Mouse (Mus musculus): ENCODE data around the gene Ndufaf7.

GRCm38 (mm10) chr17:78991549-78991948 is 54.6 kb downstream of the Ndufaf7 start:
- no peak for TF ChIP-seq GATA1 (IDR thresholded peaks at IDR 0.05; ENCODE audit: borderline replicate concordance, low read length)
- TF ChIP-seq CTCF (IDR thresholded peaks at IDR 0.05; ENCODE audit: low read depth, low read length) = no peak

All from G1E (cell line).